Mouse (Mus musculus) gastrocnemius, adult 2 months (tissue): ENCODE data around the gene Axin2. TPM values are rescaled to one million over a fixed set of nuclear protein-coding genes. Genes with fewer than 3 reads are reported as not detected.

ENCODE experiments used
- DNase-seq: peaks from one replicate; pipeline ENCODE4 v3.0.0; 2022
- H3K27ac ChIP-seq: fragments of 200-600 bp; 2 replicates; pipeline ENCODE4 v1.8.1; 2022; ENCODE audit warnings: mild to moderate bottlenecking
- H3K4me3 ChIP-seq: fragments of 200-600 bp; 2 replicates; pipeline ENCODE4 v1.8.1; 2022; ENCODE audit warnings: mild to moderate bottlenecking, moderate library complexity
- CTCF ChIP-seq: fragments of 200-600 bp; IDR thresholded peaks from 2 replicates; pipeline ENCODE4 v1.8.1; 2022; ENCODE audit warnings: antibody characterized with exemption, mild to moderate bottlenecking, moderate library complexity
- intact Hi-C: fragments of 180-260 bp; cut with DNase I; formaldehyde crosslinking; loops from one replicate; pipeline ENCODE4 v1.15.1; 2025
- total RNA-seq, 2 experiments: library from RNA; stranded (reverse); gene quantifications; 2 replicates each; pipeline ENCODE4 v1.2.3; 2021

The Axin2 gene
- total RNA-seq, 2 experiments from 2014 or later, result 8.5 to 9.3 TPM

DNA sequence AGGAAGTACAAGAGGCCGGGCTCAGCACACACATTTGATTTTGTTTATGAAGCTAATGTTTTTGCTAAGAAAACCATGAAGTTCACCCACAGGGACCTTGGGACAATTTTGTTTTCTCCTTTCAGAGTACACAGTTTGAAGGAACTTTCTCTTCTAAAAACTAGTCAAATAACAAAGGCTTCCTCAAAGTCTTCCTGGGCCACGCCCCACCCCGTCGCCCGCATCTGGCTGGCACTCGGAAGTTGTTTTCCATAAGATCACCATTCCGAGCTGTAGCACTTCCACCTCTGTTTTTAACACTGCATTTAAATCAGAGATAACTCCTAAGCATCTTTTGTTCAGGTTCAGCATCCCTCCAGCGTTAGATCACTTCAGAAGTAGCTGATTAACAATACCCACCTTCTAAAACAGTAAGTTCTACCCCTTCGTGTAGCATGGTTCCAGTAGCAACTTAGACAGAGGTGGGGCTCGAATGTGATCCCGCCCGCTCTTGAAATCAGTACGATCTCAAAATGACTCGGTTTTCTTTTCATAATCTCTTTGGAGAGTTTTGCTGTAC lies 9.7 kb upstream of the Axin2 start:
- intact Hi-C loops, result no loop called here
- no peak for DNase-seq
- no peak for TF ChIP-seq CTCF
- H3K4me3 ChIP-seq, result peak overlapping the region; percentile 50
- H3K27ac ChIP-seq, result no peak overlapping the region

DNA sequence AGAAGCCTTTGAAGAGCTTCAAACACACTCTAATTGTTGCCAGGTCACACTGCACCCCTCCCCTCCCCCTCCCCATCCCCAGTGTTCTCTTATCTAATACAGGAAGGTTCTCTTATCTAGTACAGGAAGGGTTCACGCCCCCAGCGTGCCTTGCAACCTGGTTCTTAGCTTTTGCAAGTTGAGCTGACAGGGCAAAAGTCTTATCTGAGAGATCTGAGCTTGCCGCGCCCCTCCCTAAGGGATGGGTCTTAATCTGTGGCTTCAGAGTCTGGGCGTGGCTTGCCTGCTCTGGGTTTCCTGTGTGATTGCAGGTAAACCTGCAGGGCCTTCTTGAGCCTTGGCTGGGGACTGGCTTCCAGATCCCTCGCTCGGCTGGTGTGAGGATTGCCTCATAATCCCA lies 9.2 kb upstream of the Axin2 start:
- Histone ChIP-seq H3K4me3 (no peak overlapping the region), H3K27ac (no peak overlapping the region)
- intact Hi-C loops, result no loop called here
- TF ChIP-seq CTCF, result no peak
- no peak for DNase-seq

DNA sequence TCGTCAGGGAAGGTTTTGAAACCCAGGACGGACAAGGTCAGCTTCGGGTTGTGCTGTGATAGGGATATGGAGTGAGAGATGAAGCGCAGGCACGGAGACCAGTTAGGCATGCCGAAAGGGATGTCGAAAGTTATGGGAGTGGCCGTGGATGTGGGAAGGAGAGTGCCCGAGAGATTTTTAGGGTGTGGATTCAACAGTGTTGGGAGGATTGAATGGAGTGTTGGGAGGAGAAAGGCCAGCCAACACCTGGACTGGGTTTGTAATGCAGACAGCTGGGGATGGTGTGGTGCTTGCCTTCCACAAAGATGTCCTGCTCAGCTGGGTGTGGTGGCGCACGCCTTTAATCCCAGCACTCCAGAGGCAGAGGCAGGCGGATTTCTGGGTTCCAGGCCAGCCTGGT lies 8.0 kb upstream of the Axin2 start:
- TF ChIP-seq CTCF, result no peak
- intact Hi-C loops, result no loop called here
- Histone ChIP-seq H3K4me3 (no peak overlapping the region), H3K27ac (no peak overlapping the region)
- no peak for DNase-seq

DNA sequence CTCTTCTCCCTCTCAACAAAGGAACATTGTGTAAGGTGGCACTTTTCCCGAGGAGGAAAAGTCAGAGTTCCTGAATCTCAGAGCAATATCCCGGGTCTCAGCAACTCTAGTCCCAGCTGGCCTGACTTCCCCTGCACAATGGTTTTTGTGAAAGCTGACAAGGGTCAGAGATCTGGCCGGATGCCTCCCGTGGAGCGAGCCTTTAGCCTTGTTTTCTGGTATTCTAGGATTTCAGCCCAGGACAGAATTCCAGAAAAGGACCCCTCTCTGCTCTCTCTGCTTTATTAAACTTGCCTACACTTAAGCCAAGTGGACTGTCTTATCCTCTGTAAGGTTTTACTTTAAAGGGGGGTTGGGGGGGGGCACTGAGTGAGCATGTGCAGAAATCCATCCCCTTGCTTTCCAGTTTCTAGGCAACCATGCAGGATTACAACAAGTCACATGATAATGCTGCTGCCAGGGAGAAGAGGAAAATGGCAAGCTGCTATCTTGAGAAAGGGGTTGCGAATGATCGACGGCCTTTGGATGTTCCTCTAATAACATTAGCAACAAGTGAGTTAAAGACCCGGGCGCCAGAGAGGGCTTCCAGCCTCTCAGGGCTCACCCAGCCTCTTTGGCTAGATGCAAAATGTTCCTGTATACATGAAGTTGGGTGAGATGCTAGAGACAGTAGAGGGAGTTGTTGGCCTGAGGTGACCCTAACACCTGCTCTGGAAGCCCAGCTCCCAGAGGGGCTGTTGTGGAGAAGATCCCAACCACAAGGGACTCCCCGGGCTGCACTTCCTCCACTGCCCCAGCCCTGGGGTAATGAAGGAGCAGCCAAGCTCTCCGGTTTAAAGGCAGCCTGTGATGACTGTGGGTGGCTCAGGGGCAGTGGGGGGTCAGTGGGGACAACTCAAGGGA lies 2.5 kb upstream of the Axin2 start:
- TF ChIP-seq CTCF, result no peak
- intact Hi-C loops, result no loop called here
- DNase-seq, result no peak
- Histone ChIP-seq H3K4me3 (peak overlapping the region; percentile 29), H3K27ac (peak overlapping the region; percentile 57; the same call in 1 of the 2 replicates)

DNA sequence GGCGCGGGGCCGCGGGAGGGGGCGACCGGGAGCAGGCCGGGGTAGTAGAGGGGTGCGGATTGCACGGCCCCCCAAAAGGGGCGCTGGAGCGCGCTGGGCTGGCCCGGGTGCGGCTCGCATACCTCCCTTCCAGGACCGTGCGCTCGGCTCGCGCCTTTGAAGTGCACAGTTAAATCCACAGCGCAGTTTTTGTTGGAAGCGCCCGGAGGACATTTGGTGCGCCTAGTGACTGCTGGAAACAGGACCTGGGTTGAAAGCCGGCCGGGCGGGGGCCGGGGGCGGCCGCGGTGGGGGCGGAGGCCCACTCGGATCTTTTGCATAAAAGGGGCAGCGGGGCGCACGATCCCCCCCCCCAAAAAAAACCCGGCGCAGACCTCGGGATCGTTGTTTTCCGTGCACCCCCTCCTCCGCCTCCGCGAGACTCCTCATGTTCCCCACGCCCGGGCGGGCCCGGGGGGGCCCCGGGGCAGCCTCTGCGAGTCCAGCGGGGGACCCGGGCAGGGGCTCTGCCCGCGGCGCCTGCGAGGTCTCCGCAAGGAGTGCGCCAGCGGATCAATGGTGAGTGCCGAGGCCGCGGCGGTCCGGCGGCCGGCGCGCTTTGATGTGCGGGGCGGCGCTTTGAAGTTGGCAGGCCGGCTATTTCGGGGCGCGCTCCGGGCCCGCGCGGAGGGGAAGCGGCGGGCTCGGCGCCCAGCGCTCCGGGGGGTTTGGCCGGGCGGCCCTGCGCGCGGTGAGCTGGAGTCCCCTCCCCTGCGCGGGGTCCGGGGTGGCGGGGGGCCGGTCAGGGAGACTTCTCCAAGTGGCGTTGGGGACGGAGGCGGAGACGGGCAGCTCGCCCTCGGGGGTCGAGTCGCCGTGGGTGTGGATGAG lies 722 bp downstream of the Axin2 start:
- TF ChIP-seq CTCF, result no peak
- Histone ChIP-seq H3K4me3 (peak overlapping the region; percentile 92), H3K27ac (peak overlapping the region; percentile 100)
- DNase-seq, result peak; percentile 92
- intact Hi-C loops, result no loop called here

DNA sequence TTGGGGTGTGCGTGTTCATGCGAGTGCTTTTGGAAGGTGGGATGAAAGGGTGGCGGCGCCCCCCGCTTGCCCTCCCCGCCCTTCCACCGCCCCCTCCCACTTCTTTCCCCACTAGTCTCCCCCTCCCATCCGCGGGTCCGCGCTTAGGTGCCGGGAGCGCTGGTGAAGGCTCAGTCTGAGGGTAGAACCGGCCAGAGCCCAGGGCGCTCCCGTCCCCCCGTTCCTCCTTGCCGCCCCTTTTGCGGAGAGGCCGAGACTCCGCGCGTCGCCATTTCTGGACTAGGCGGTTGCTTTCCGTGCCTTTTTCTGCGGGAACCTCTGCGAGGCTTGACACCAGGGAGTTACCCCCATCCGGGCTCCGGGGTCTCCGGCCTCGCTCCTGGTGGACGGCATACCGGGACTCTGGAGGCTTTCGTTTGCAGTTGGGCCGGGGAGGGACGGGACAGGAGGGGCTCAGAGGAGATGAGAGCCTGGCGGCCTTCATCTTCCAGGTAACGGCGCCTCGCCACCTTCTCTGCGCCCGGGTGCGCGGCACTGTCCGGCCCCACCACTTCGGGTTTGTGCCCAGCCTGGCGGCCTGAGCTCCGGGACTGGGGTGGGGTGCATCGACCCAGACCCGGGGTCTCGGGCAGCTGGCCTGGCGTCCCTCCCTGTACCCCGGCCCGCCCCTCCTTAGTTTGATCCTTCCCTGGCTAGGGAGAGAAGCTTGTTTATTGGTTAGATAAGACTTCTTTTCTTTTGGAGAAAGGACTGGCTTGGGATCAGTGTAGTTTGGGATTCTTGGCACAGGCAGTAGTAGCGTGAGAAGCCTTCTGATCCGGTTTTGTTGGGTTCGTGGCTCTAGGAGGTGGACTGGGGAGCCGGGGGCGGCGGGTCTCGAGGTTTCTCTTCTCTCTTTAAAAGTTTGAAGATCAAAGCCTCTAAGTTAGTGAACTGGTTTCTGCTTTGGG lies 1.6 kb downstream of the Axin2 start:
- Histone ChIP-seq H3K27ac (peak overlapping the region; percentile 100), H3K4me3 (peak overlapping the region; percentile 92)
- peak; percentile 59 for DNase-seq
- intact Hi-C loops, result no loop called here
- no peak for TF ChIP-seq CTCF

DNA sequence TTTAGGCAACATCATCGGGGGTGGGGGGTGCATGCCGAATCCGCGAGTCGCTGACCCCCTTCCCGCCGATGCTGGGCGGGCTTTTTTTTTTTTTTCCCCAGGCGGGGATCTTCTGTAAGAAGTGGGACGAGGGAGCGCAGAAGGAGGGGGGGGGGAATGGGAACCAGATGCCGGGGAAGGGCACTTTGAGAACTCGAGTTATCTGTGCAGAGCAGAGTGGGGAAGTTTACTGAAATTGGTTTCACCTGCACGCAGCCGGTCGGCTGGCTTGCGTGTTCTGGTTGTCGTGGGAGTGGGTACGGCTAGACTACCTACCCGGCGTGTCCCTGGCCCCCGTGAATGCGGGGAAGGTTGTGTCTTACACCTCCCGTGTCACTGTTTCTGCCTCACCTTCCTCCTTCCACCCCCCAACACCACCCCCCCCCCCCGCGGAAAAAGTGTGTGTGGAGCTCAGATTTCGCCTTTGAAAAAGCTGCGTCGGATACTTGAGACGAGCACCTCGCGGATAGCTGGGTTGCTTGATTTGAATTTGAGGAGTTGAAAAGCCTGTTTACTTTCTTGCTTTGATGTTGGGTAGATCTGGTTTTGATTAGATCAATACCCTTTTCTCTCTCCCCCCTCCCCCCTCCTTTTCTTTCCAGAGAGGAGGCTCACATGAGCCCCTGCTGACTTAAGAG lies 2.5 kb downstream of the Axin2 start:
- Histone ChIP-seq H3K27ac (peak overlapping the region; percentile 100), H3K4me3 (peak overlapping the region; percentile 92)
- DNase-seq, result no peak
- intact Hi-C loops, result no loop called here
- TF ChIP-seq CTCF, result no peak

DNA sequence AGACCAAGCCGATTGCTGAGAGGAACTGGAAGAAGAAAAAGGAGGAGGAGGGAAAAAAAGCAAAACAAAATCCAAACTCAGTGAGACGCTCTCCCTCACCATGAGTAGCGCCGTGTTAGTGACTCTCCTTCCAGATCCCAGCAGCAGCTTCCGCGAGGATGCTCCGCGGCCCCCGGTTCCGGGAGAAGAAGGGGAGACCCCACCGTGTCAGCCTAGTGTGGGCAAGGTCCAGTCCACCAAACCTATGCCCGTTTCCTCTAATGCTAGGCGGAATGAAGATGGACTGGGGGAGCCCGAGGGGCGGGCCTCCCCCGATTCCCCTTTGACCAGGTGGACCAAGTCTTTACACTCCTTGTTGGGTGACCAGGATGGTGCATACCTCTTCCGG lies 3.0 kb downstream of the Axin2 start:
- intact Hi-C loops, result no loop called here
- H3K4me3 ChIP-seq, result peak overlapping the region; percentile 92

DNA sequence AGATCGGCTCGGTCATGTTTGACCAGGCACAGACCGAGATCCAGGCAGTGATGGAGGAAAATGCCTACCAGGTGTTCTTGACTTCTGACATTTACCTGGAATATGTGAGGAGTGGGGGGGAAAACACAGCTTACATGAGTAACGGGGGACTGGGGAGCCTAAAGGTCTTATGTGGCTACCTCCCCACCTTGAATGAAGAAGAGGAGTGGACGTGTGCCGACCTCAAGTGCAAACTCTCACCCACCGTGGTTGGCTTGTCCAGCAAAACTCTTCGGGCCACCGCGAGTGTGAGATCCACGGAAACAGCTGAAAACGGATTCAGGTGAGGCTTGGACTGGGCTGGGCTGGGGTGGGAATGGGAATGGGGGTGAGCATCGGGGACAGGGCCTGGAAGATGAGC lies 3.6 kb downstream of the Axin2 start:
- Histone ChIP-seq H3K4me3 (peak overlapping the region; percentile 92), H3K27ac (no peak overlapping the region; the same call in 1 of the 2 replicates)
- no peak for DNase-seq
- intact Hi-C loops, result loop anchor here (2.0 kb wide), 1 partner anchor 475 kb away; no protein-coding TSS in a partner anchor
- no peak for TF ChIP-seq CTCF

More for the DNA sequence above, 3.0 kb downstream of the Axin2 start:
- no peak for DNase-seq
- peak overlapping the region; percentile 100 for H3K27ac ChIP-seq
- no peak for TF ChIP-seq CTCF

DNA sequence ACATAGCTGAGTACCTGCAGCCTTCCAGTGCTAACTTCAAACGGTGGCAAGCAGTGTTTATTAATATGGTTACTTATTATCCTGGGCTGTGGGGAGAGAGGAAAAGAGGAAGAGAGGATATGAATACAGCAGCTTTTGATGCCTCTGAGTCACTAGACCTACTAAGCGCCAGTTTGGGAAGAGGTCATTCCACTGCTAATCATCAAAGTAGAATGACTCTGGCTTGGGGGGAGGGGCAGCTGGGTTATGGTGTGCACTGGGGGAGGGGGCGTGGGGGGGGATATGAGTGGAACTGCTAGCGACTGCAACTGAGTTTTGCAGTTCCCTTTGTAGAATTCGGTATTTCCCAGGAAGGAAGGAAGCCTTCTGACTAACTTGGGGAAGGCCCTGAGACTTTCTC lies 4.2 kb downstream of the Axin2 start:
- DNase-seq, result no peak
- TF ChIP-seq CTCF, result no peak
- peak overlapping the region; percentile 92 for H3K4me3 ChIP-seq
- intact Hi-C loops, result loop anchor here (2.0 kb wide), 1 partner anchor 476 kb away; no protein-coding TSS in a partner anchor
- peak overlapping the region; percentile 49 for H3K27ac ChIP-seq

DNA sequence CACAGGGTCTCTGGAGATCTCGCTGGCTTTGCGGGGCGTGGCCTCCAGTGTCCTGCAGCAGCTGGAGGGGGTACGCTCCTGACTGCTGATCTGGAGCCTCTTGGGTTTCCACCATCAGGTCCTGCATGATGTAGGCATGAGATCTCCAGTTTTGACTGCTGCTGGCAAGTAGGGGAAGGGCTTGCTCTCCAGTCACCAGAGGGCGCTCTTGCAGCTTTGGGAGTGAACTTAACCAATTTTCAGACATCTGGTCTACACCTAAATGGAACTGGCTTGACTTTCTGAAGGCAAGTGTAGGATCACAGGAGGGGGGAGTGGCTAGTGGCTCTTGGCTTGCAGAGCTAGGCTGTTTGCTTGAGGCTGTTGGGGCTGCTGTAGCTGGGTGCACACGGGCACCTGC lies 5.1 kb downstream of the Axin2 start:
- peak overlapping the region; percentile 88; the same call in 1 of the 2 replicates for H3K27ac ChIP-seq
- intact Hi-C loops, result loop anchor here (1.0 to 5.0 kb wide), 4 partner anchors 67 to 476 kb away; no protein-coding TSS in a partner anchor

More for the DNA sequence above, 5.1 kb downstream of the Axin2 start:
- peak overlapping the region; percentile 92 for H3K4me3 ChIP-seq
- peak; percentile 95 for TF ChIP-seq CTCF
- DNase-seq, result peak; percentile 90
